Mouse (Mus musculus) layer of hippocampus, postnatal 10 days (tissue): ENCODE measurements at regions not wholly inside any gene's neighbourhood (a gene's known extent, or its start where the extent isn't known, plus 50 kb on each side); places are given as distances from the start of the nearest gene placed in this dataset.

Experiments used
- DNase-seq, 2 experiments: peaks; one replicate each; pipeline ENCODE4 v3.0.0; 2021; ENCODE audit warnings: low spot score in 2 of 2

GRCm38 (mm10) chr3:70321161-70321657, 313.8 kb downstream of the Otol1 start:
- DNase-seq: no peak

GRCm38 (mm10) chr3:70324692-70325091, 317.3 kb downstream of the Otol1 start:
- no peak for DNase-seq
